Mouse (Mus musculus) lung, postnatal 36 days (tissue): ENCODE measurements around the gene Slc19a2.

Experiments
- DNase-seq: peaks from one replicate; pipeline ENCODE4 v3.0.0; 2022; ENCODE audit warnings: mixed read lengths

The Slc19a2 gene

GRCm38 (mm10) chr1:164252551-164252950 lies 3.7 kb downstream of the Slc19a2 start:
- no peak for DNase-seq

GRCm38 (mm10) chr1:164254836-164255235 lies 6.0 kb downstream of the Slc19a2 start:
- no peak for DNase-seq

GRCm38 (mm10) chr1:164260171-164261028 lies 11.6 kb downstream of the Slc19a2 start:
- DNase-seq = peak; percentile 13

DNA sequence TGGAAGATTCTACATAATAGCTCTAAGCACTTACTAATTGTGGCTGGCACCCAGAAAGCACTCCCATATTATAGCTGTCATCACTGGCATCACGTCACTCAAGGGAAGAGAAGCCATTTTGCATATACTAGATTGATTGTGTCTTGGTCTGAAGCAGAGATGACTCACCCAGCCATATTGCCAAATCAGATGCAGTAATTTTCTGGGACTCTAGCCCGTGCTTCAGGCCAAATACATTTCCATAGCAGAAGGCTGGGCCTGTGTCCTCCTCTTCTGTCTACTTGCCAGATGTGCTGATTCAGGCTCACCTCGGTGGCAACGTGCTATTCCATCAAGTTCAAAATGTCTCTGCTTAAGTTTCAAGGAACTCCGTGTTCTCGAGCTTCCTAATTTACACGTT lies 12.7 kb downstream of the Slc19a2 start:
- DNase-seq = peak; percentile 42

DNA sequence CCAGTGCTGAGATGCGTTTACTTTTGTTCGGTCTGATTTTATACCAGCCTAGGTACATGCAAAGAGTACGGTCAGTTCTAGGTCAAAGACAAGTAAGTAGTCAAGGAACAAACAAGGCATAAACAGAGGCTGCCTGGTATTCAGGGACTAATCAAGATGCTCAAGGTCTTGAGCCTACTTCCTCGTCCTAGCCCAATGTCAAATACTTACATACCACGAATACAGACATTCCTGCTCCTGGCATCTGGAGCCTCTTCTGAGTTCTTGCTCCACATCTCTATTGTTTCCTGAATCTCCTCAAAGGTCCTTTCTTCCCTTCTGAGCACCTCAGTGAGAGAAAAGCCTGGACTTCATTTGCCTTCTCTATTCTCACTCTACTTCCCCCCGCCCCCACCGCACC lies 22.1 kb downstream of the Slc19a2 start:
- no peak for DNase-seq

DNA sequence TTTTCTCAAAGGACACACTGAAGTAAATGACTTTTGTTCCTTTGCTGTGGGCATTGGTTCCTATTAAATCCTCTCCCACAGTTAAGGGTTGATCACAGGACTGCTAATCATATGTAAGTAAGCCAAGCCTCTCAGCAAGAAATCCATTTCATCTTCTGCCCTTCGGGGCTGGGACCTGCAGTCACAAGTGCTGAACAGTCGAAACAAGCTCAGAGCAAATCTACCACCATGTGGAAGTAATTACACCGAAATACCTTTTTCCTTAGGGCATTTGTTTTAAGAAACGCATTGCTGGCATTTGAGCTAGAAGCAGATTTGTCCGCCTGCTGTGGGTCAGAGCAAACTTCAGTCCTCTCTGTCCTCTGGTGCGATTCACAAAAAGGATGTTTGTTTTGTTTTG lies 24.8 kb downstream of the Slc19a2 start:
- DNase-seq = no peak

- peak; percentile 97 for DNase-seq
Observed at GRCm38 (mm10) chr1:164275455-164275954, 26.7 kb downstream of the Slc19a2 start, which contains the start of gene Ccdc181. Gene Ccdc181, plus strand, starts transcription at chr1:164275585.

- peak; percentile 13 for DNase-seq
Observed at GRCm38 (mm10) chr1:164276552-164276951, 27.7 kb downstream of the Slc19a2 start.

DNA sequence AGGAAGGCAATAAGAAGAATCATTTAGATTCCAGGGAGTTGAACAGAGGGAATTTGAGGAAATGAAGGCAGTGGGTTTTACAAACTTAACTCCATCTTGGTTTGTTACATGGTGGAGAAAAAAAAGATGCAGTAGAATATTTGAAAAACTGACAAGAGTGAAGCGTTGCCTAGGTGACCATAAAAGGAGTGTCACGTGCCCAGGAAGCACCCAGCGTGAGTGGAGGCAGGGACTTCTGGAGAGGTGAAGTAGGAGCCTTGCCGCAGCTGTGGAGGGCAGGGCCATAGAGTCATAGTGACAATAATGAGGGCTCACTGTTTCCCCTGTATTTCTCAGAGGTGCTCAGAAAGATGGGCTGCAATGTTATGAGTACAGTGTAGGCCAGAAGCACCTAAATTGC lies 30.5 kb downstream of the Slc19a2 start:
- DNase-seq = no peak

- no peak for DNase-seq
Observed at GRCm38 (mm10) chr1:164284007-164284406, 35.2 kb downstream of the Slc19a2 start.

DNA sequence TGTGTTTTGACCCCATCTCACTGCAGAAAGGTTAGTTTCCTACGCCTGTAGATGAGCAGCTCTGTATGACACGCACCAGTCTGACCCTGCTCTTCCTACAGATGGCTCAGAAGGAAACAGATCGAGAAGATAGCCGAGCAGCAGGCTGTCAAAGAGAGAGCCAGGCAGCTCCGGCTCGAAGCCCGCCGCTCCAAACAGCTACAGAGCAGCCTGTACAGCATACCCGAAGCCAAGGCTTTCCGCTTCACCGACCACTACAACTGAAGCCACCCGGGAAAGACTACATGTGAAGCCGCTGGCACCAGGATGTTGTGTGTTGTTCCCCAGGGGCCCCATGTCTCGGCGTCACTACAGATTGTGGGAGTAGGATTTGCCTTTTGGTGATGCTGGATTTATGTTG lies 38.6 kb downstream of the Slc19a2 start:
- no peak for DNase-seq

DNA sequence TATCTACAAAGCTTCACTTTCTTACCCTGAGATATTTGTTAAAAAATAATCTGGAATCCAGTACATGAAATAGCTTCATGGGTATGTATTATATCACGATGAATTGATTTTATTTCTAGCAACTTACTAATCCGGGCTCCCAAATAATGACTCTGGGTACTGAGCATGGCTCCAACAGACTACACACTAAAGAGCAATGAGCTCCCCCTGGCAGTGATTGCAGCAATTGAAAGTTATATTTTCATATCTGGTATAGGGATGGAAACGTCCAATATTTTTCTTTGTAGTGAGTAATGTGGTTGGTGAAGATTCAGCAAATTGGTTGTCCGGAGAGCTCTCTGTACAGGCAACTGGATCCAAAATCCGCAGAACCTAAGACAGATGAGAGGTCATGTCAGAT lies 43.2 kb downstream of the Slc19a2 start:
- no peak for DNase-seq

GRCm38 (mm10) chr1:164294071-164294470 lies 45.2 kb downstream of the Slc19a2 start:
- peak; percentile 51 for DNase-seq

DNA sequence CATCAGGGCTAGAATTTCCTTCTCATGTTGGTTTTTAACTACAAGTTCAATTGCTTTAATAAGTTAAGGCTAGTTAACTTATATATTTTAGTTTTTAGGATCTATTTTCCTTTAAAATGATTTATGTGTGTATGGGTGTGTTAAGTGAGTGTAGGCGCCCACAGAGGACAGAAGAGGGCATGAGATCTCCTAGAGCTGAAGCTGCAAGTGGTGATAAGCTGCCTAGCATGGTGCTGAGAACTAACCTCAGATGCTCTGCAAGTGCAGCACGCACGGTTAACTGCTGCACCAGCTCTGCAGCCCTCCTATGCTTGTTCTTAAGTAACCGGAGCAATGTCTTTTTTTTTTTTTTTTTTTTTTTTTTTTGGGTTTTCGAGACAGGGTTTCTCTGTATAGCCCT lies 47.6 kb downstream of the Slc19a2 start:
- no peak for DNase-seq

GRCm38 (mm10) chr1:164301949-164302348 lies 53.1 kb downstream of the Slc19a2 start:
- DNase-seq = no peak

GRCm38 (mm10) chr1:164303821-164304220 lies 55.0 kb downstream of the Slc19a2 start, which contains the start of gene Nme7:
Gene Nme7, plus strand, starts transcription at chr1:164304121.
- DNase-seq = no peak

- peak; percentile 99 for DNase-seq
Observed at GRCm38 (mm10) chr1:164307124-164307751, 58.4 kb downstream of the Slc19a2 start, which contains the start of gene Blzf1. Gene Blzf1, minus strand, starts transcription at chr1:164307489.

- no peak for DNase-seq
Observed at GRCm38 (mm10) chr1:164307922-164308321, 59.1 kb downstream of the Slc19a2 start.

DNA sequence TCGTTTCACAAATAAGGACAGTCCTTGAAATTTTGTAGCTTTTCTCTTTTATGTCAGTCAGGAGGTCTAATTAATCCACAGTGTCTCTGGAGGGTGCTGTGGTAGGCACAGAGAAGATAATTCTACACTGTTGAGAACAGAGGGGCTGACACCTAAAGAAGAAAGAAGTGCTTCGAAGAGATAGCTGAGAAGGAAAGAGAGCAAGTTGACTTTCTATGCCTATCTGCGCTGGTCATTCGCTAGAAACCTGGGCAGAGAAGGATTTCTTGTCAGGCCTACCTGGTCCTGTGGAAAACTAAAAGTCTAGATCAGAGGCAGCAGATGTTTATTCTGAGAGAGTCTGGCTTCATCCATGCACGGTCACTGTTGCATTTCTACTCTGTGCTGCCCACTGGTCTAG lies 65.2 kb downstream of the Slc19a2 start:
- DNase-seq = no peak
